Mouse (Mus musculus) left cerebral cortex, adult 9 months (tissue): ENCODE measurements at regions not wholly inside any gene's neighbourhood (a gene's known extent, or its start where the extent isn't known, plus 50 kb on each side); places are given as distances from the start of the nearest gene placed in this dataset.
"Not testable (repeated sequence)": the region's sequence is repeated elsewhere in the genome, so short reads cannot be mapped to it uniquely, and the experiment has no call there.

Experiments
- DNase-seq, 2 experiments: peaks; one replicate each; pipeline ENCODE4 v3.0.0; 2022; ENCODE audit warnings: low spot score in 2 of 2

DNA sequence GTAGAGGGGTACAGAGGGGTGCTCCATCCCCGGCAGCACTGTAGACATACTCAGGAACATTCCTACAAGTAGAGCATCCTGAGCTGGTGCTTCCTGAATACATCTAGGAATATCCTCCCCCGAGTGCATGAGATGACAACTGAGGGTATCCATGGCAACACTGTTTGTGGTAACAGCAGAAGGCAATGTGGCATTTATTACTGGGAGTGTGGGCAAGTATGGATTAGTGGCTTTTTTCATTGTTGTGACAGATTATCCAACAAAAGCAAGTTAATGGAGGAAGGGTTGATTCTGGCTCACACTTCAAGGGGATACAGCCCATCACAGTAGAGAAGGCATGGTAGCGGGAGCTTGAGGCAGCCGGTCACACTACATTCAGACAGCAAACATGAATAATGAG, 114.0 kb upstream of the Nxpe4 start:
- peak in 1 of 2 experiments; percentile 50 for DNase-seq

DNA sequence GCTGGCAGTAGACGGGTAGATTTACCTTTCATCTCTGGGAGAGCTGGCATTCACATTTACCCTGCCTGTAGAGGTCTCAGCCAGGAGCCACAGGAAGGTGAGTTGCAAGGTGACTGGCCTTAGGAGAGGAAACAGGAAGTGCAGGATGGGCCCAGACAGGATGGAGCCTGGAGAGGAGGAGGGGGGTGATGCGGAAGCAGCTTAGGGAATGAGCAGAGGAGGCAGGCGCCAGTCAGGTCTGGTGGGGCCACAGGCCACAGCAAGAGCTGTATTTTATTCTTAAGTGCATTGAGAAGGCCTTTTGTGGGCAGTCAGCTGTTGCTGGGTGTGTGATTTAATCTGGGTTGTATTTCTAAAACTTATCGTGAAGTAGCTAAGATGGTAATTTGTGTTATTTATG, 108.2 kb upstream of the Nxpe4 start:
- no peak for DNase-seq

DNA sequence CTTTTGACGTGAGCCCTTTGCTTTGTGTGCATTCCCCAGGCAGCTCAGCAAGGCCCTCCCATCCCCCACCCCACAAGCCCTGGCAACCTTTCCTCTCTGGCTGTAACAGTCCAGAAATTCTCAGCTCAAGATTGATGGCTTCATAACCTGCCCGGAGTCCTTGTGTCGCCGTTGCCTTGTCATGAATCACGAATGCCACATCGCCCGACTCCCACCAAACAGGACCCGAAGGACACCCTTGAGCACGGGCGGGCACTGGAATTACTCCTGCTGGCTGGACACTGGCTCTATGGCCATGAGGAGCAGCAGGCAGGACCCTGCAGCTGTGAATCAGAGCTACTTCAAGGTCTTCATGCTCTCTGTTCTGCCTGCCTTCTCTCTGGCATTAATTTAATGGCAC, 106.6 kb upstream of the Nxpe4 start:
- DNase-seq: no peak

- no peak for DNase-seq
These were observed 103.2 kb upstream of the Nxpe4 start for GRCm38 (mm10) chr9:48058599-48058998.

GRCm38 (mm10) chr9:48059549-48060165, 102.2 kb upstream of the Nxpe4 start:
- DNase-seq: no peak

GRCm38 (mm10) chr9:48060996-48061395, 100.8 kb upstream of the Nxpe4 start:
- DNase-seq: no peak

- no peak for DNase-seq
These were observed 95.0 kb upstream of the Nxpe4 start for GRCm38 (mm10) chr9:48066730-48067345.

DNA sequence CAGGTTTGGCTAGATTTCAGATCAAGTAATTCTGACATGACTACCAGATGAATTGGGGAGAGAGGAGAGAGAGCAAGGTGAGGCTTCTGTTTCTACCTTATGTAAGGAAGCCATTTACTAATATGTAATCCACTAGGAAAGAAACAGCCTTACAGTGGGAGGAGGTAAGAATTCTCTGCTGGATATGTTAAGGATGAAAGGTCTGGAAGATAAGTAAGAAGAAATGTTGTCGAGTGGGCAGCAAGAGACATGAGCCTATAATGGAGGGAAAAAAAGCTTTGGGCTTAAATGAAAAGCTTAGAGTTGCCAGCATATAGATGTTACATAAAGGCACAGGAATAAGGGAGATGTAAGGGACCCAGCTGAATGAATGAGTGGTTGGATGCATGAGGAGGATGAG, 89.2 kb upstream of the Nxpe4 start:
- peak in 1 of 2 experiments; percentile 66 for DNase-seq

DNA sequence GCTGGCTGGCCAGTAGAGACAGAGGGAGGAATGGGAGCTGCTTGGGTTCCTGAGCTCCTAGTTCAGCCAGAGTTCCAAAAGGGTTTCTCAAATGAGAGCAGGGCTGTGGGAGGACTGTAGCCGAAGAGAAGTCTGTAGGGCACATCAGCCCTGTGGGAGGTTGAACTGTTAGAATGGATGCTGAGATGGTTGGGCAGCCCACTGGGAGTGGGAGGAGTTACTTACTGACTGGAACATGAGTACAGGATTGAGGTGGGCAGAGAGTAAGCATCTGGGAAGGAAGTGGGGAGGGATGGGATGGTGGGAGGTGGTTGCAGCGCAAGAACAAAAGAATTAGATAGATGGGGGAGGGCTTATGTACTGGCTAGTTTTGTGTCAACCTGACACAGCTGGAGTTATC, 88.7 kb upstream of the Nxpe4 start:
- peak; percentile 58 to 76 for DNase-seq

GRCm38 (mm10) chr9:48075661-48076240, 86.1 kb upstream of the Nxpe4 start:
- no peak for DNase-seq

- DNase-seq: no peak
These were observed 79.4 kb upstream of the Nxpe4 start for GRCm38 (mm10) chr9:48082461-48082860.

- not testable (repeated sequence) for DNase-seq
These were observed 77.6 kb upstream of the Nxpe4 start for GRCm38 (mm10) chr9:48084196-48084595.

- no peak for DNase-seq
These were observed 72.2 kb upstream of the Nxpe4 start for GRCm38 (mm10) chr9:48089661-48090060.

GRCm38 (mm10) chr9:48094756-48095155, 67.1 kb upstream of the Nxpe4 start:
- DNase-seq: no peak

DNA sequence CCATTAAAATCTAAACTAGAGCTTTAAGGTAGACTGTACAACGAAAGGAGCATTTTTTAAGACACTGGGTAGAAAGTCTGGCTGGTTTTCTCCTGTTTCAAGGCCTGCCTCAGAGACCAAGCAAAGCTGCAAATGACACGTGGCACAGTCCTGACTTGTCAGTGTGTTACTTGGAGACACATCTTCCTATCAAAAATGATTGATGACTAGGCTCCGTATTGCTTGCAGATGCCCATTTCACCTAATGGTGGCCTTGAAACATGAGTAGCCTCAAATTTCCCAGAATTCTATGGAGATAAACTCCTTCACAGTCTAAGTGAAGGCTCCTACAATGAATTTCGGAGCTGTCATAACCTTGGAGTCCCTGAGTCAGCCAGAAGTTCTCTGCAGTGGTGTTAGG, 62.0 kb upstream of the Nxpe4 start:
- DNase-seq: no peak

GRCm38 (mm10) chr9:48106441-48107167, 55.2 kb upstream of the Nxpe4 start:
- no peak for DNase-seq

GRCm38 (mm10) chr9:48108994-48109619, 52.7 kb upstream of the Nxpe4 start:
- DNase-seq: peak in 1 of 2 experiments; percentile 28

GRCm38 (mm10) chr9:48111316-48111890, 50.4 kb upstream of the Nxpe4 start:
- peak in 1 of 2 experiments; percentile 24 for DNase-seq
